Mouse (Mus musculus) embryonic stem cell, embryonic (primary cell): Measurements from ENCODE around the gene Pfn3.

Source experiments
- CTCF ChIA-PET, 4 experiments: fragments of 300-600 bp in 2 of 4; fragments of 350-600 bp in 2 of 4; sonication (Branson Sonifier 250); formaldehyde crosslinking; loops; one replicate each; lab custom pipeline; 2022; ENCODE audit warnings: inconsistent platforms in 2 of 4; lab: Charles Lee
- POLR2A ChIA-PET, 4 experiments: fragments of 300-600 bp in 2 of 4; fragments of 350-600 bp in 2 of 4; sonication (Branson Sonifier 250); formaldehyde crosslinking; loops; one replicate each; lab custom pipeline; 2022; ENCODE audit warnings: antibody characterized with exemption in 4 of 4, inconsistent platforms in 1 of 4; lab: Charles Lee

Gene Pfn3

GRCm38 (mm10) chr13:55412643-55413307 lies 2.3 kb downstream of the Pfn3 start:
- POLR2A ChIA-PET: no interaction called here

GRCm38 (mm10) chr13:55411826-55412225 lies 3.2 kb downstream of the Pfn3 start:
- ChIA-PET POLR2A (no interaction called here), CTCF (interaction anchor here in 2 of 4 experiments (0.6 to 1.5 kb wide), 3 partner anchors 8 to 105 kb away, joined by 3 to 4 read pairs (median 3); no protein-coding TSS in a partner anchor)

More at GRCm38 (mm10) chr13:55412643-55413307, 2.3 kb downstream of the Pfn3 start:
- CTCF ChIA-PET: no interaction called here

DNA sequence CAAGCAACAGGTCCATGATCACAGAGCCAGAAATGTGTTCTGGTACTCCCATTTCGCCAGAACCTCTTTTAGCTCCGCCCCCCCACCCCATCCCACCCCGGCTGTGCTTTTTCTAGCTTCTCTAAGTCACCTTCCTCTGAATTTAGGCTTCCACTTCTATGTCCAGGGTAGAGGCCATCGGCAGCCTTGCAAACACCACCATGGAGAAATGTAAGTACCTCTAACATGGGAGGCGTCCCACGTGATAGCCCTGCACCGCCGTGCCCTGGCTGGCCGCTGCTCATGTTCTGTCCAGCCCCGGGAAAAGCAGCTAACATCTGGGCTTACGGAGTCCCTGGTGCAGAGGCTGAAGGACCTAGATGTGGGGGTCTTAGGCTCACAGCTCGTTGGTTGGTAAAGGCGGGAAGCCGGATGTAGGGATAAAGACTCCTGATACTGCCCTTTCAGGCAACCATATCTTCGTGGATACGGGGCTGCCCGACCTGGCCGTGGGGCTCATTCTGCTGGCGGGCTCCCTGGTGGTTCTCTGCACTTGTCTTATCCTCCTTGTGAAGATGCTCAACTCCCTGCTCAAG lies 6.4 kb downstream of the Pfn3 start:
- CTCF ChIA-PET: interaction anchor here in 3 of 4 experiments (0.5 to 2.3 kb wide), 6 partner anchors 10 to 120 kb away, joined by 3 to 11 read pairs (median 6); no protein-coding TSS in a partner anchor
- POLR2A ChIA-PET: interaction anchor here in 2 of 4 experiments (0.6 to 1.4 kb wide), 6 partner anchors 9 to 62 kb away, joined by 3 read pairs; partner anchors contain the start of gene Grk6 (in 1 of the 2)

- ChIA-PET CTCF (interaction anchor here (0.5 to 2.3 kb wide), 6 partner anchors 11 to 110 kb away, joined by 3 to 10 read pairs (median 6); no protein-coding TSS in a partner anchor), POLR2A (interaction anchor here in 2 of 4 experiments (0.5 to 1.4 kb wide), 5 partner anchors 13 to 232 kb away, joined by 3 to 4 read pairs (median 3); no protein-coding TSS in a partner anchor)
Observed at GRCm38 (mm10) chr13:55407341-55407740, 7.7 kb downstream of the Pfn3 start.

DNA sequence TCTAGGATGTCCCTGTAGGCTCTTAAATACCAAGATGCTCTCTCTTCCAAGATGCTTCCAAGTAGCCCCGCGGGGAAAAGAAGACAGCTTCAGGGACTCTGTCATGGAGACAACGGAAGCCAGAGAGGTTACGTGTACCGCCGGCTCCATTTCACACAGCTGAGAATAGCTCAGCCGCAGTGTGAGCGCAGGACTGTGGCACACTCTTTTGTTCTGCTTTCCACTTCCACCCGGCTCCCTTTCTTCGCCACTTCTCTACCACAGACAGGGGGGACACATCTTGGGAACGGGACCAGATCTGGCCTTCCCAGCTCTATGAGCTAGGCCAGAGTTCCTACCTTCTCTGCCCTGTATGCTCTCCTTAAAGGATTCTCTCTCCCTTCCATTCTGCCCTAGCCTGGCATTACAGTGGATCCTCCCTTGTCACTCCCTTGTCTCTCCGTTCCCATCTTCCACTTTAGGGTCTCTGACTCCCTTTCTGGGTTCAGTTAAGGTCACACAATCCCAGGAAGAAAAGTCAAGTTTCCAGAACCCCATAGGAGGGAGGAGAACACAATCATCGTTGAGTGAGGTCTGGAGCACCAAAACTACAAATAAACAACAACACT lies 9.1 kb downstream of the Pfn3 start:
- POLR2A ChIA-PET: interaction anchor here in 3 of 4 experiments (0.5 to 2.1 kb wide), 11 partner anchors 12 to 134 kb away, joined by 3 to 6 read pairs (median 3); partner anchors contain the start of gene Grk6 (in 1 of the 3)
- CTCF ChIA-PET: interaction anchor here (0.5 to 2.2 kb wide), 48 partner anchors 9 to 567 kb away, joined by 3 to 19 read pairs (median 4); partner anchors contain the start of genes Grk6 (in 2 of the 4), Pdlim7 (in 2 of the 4), Pfn3 (in 2 of the 4) and Ddx41 (in 1 of the 4)

GRCm38 (mm10) chr13:55404853-55405782 lies 9.9 kb downstream of the Pfn3 start:
- POLR2A ChIA-PET: interaction anchor here (0.5 to 2.1 kb wide), 12 partner anchors 12 to 135 kb away, joined by 3 to 6 read pairs (median 3); partner anchors contain the start of gene Grk6 (in 1 of the 4)
- CTCF ChIA-PET: interaction anchor here (0.5 to 2.2 kb wide), 53 partner anchors 8 to 566 kb away, joined by 3 to 19 read pairs (median 4); partner anchors contain the start of genes Grk6 (in 2 of the 4), Pdlim7 (in 2 of the 4), Pfn3 (in 2 of the 4) and Ddx41 (in 1 of the 4)

DNA sequence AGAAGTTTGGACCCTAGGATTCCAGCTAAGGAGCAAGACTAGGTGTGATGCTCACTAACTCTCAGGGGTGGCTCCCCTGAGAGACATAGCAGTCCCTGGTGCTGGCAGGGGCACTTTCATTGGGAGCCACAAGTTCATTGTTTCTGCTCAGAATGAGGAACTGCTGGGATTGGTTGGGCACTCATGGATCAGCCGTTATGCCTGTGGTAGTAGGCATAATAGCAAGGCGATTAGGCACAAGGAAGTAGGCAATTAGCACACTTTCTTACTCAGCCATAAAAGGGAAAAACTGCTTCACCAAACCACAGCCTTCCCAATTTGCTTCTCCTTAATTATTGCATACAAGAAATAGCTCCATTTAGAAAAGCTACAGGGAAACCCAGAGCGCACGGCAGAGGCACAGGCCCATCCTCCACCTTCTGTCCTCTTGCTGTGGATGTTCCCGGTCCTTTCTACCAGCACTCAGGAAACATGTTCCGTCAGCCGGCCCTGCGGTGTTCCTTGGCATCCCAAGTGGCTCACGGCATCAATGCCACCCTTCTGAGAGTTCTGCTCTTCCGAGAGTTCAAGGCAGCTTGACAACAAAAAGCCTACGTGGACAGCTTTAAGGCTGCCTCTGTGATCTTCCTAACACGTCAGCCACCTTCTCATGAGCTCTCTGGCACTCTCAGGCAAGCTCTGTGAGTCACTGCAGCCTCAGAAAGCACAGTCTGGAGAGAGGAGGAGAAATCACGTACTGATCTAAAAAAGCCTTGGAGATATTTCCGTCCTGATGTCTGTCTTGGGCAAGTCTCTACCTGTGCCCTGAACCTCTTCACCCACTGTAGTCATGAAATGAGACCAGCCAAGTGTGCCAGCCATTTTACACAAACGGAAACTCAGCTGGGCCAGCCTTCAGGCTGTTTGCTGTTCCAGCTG lies 10.8 kb downstream of the Pfn3 start:
- POLR2A ChIA-PET: interaction anchor here in 3 of 4 experiments (0.7 to 2.1 kb wide), 6 partner anchors 12 to 68 kb away, joined by 3 to 6 read pairs (median 5); no protein-coding TSS in a partner anchor
- CTCF ChIA-PET: interaction anchor here (0.7 to 2.2 kb wide), 17 partner anchors 10 to 113 kb away, joined by 3 to 15 read pairs (median 6); partner anchors contain the start of gene Pdlim7 (in 1 of the 4)

DNA sequence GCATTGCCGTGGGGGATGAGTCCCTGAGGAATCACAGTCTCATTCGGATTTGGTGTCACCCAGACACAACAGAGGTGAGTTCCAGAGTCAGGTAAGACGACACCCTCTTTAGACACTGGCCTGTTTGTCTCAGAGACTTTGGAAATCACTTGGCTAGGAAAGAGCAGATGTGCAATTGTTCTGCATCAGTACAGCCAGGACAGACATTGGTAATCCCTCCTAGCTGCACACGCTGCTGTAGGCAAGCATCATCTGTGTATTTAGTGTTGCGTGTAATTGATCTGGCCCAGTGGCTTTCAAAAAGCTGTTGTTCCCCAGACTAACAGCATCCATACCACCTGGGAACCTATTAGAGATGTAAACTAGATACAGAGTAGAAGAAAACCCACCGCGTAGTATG lies 11.8 kb downstream of the Pfn3 start:
- ChIA-PET POLR2A (interaction anchor here in 2 of 4 experiments (1.6 kb wide), 2 partner anchors 11 to 14 kb away, joined by 3 read pairs; no protein-coding TSS in a partner anchor), CTCF (interaction anchor here in 3 of 4 experiments (0.8 to 1.6 kb wide), 5 partner anchors 10 to 69 kb away, joined by 3 to 6 read pairs (median 3); no protein-coding TSS in a partner anchor)

DNA sequence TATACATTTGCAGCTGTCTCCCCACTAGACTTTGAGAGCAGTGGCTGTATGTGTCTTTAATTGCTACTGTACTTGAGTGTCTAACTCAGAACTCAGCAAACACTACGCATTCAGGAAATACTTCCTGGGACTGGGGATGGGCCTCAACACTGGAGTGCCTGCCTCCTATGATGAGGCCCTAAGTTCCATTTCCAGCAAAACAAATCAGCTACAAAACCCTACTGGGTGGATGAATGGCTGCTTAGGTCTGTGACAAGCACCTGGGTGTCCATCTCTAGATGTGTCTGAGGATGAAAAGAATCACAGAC lies 15.0 kb downstream of the Pfn3 start:
- CTCF ChIA-PET: no interaction called here
- POLR2A ChIA-PET: no interaction called here

DNA sequence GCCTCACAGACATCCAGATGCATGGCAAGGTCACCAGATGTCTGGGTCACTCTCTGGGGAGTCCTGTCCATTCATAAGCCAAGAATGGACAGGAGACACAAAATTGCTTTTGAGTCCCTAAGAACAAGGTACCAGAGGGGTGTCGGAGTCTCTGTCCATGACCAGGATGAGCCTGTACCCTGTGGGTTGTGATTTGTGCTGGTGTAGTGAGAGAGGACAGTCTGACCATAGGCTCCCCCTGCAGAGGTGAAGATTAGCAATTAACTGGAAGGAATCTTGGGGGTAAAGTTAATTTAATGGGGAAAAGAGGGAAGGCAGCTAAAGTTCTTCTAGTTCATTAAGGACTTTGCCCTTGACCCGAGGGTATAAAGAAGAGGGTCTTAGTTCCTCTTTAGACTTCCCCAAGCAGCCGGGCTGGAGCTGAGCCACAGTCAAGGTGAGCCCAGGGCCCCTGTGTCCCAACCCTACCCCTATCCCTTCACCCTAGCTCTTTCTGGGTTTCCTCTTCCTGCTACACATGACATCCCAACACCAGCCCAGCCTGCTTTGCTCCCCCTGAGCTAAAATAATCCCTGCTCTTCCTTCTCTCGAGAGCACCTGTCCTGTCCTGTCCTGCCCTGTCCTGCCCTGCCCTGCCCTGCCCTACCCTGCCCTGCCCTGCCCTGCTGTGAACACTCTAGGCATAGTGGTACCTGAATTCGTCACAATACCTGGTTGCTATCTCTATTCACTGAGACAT lies 15.6 kb downstream of the Pfn3 start:
- CTCF ChIA-PET: no interaction called here

DNA sequence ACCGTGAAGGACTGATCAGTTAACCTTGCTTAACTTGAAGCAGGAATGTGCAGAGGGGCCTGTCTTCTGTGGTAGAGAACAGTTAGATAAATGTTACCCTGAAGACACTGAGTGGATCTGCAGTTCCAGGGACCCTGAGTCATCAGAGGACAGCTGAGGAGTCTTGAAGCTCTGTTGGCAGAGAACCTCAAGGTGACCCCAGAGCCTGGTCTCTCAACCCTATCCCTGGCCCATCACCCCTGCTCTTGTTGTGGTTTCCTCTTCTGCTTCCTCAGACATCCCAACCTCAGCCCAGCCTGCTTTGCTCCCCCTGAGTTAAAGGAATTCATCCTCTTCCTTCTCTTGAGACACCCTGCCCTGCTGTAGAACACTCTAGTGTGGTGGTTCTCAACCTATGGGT lies 16.9 kb downstream of the Pfn3 start, which contains the start of gene Slc34a1:
Slc34a1 (plus strand) TSS at position 100 of the 400 bp plus-strand sequence.
- ChIA-PET CTCF (interaction anchor here in 1 of 4 experiments (0.7 kb wide), 1 partner anchor 113 kb away, joined by 3 read pairs; no protein-coding TSS in a partner anchor), POLR2A (no interaction called here)

More for the DNA sequence above, 15.6 kb downstream of the Pfn3 start:
- POLR2A ChIA-PET: no interaction called here

DNA sequence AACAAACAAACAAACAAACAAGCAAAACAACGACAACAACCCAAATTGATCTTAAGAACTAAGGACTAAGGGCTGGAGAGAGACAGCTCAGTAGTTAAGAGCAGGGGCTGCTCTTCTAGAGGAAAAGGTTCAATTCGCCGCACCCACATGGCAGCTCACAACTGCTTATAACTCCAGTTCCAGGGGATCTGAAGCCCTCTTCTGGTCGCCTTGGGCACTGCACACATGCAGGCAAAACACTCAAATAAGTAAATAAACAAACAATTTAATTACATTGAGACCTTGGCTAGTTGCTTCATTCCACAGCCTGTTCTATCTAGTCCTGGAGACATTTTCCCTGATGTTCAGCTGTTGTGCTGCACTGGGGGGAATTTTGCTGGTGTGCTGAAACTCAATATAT lies 22.1 kb downstream of the Pfn3 start:
- ChIA-PET CTCF (interaction anchor here (0.5 to 3.1 kb wide), 39 partner anchors 8 to 635 kb away, joined by 3 to 43 read pairs (median 4); partner anchors contain the start of genes Lman2 (in 2 of the 4), Grk6 (in 1 of the 4), Mxd3 (in 1 of the 4) and Rgs14 (in 1 of the 4)), POLR2A (interaction anchor here in 2 of 4 experiments (0.6 to 1.6 kb wide), 17 partner anchors 10 to 244 kb away, joined by 3 to 5 read pairs (median 3); partner anchors contain the start of genes Mxd3 (in 2 of the 2) and Grk6 (in 1 of the 2))

GRCm38 (mm10) chr13:55391626-55392029 lies 23.4 kb downstream of the Pfn3 start:
- ChIA-PET POLR2A (interaction anchor here in 1 of 4 experiments (1.3 kb wide), 1 partner anchor 62 kb away, joined by 3 read pairs; the partner anchor contains the start of gene Mxd3), CTCF (interaction anchor here in 1 of 4 experiments (1.5 to 3.1 kb wide), 3 partner anchors 43 to 63 kb away, joined by 4 to 43 read pairs (median 8); partner anchors contain the start of gene Mxd3)

DNA sequence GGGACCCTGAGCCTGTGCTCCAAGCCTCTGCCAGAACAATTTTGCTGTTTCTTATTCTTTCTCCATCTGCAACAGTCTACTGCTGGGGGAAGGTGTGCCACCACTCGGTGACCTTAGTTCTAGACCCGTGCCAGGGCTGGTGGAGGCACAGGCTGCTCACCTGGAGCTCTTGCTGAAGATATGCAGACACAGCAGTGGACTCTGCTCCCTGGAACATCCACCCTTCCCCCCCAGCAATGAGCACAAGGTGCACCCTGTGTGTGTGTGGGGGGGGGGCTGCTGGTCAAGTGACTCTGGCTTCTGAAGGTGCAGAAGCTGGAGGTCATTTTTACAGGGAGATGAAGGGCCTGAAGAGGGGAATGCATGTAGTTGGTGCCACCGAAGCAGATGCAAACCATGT lies 24.4 kb downstream of the Pfn3 start:
- ChIA-PET POLR2A (interaction anchor here in 2 of 4 experiments (0.8 to 1.1 kb wide), 3 partner anchors 27 to 84 kb away, joined by 3 to 4 read pairs (median 3); no protein-coding TSS in a partner anchor), CTCF (interaction anchor here in 2 of 4 experiments (0.6 to 1.6 kb wide), 8 partner anchors 12 to 1470 kb away, joined by 3 to 12 read pairs (median 5); no protein-coding TSS in a partner anchor)

DNA sequence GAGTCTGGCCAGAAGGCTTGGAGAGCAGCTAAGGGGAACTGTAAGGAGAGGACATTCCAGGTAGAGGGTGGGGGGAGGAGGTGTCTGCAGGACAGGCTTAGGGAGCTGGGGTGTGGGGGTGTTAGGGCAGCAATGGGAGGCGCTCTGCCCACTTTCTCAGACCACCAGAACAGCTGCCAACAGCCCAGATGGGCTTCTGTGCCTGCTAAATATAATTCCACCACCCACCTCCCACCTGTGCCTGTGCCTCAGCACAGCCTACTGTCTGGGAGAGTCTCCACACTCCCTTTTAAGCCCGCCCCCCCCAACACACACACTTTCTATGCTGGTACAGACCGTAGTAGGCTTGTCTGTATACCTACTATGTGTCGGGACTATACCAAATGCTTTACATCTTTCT lies 33.2 kb downstream of the Pfn3 start:
- CTCF ChIA-PET: interaction anchor here in 1 of 4 experiments (1.1 kb wide), 1 partner anchor 11 kb away, joined by 3 read pairs; no protein-coding TSS in a partner anchor
- POLR2A ChIA-PET: interaction anchor here in 1 of 4 experiments (0.5 to 1.9 kb wide), 3 partner anchors 18 to 65 kb away, joined by 3 to 4 read pairs (median 3); partner anchors contain the start of gene Mxd3
